Mouse (Mus musculus) adrenal gland, adult 10 weeks (tissue): Measurements from ENCODE around the gene Atp1a3. TPM values are rescaled to one million over a fixed set of nuclear protein-coding genes. Genes with fewer than 3 reads are reported as not detected.

Experiments
- polyA plus RNA-seq: library from polyadenylated mRNA; stranded (reverse); fragments of 350-450 nt; fragmentation: Illumina TruSeq; extraction: RNeasy Lipid Tissue Mini Kit (QIAGEN cat#74804); gene quantifications from one replicate; pipeline ENCODE4 v1.2.3, GENCODE M21; 2014; ENCODE audit warnings: low read depth, low replicate concordance

The Atp1a3 gene
- 3.7 TPM for polyA plus RNA-seq

DNA sequence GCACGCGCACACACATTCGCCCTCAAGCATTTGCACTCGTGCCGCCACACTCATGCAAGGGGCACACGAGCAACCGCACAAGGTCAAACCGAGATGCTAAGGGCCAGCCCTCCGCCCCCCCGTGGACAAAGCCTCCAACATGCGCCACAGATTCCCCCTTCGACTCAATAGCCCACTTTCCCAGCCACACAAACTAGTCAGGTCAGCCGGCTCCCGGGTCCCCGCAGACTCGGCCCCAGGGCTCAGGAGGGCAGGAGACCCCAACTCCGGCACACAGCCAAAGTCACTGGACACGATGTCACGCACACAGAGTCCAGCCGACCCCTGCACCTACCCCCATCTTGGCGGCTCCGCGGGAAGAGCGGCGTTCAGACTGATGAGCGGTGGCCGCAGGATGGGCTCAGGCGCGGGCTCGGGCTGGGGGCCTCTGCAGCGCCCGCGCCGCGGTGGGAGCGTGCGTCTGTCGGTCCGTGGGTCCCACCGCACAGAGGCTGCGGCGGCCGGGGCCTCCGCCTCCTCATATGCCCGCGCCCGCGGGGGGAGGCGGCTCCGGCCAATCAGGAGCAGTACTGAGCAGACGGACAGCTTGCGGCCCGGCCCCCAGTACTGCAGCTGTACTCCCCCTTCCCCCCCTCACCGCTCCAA, at the start of gene Atp1a3:
TSS of gene Atp1a3 (minus strand) at position 538 of the 645 bp plus-strand sequence.

GRCm38 (mm10) chr7:24971972-24972893, 33.5 kb downstream of the Atp1a3 start, which contains the start of gene Rabac1:
Gene Rabac1, minus strand, starts transcription at chr7:24972754.

GRCm38 (mm10) chr7:24944257-24944950, 61.4 kb downstream of the Atp1a3 start, which contains the start of gene Gm4881:
Gene Gm4881, minus strand, starts transcription at chr7:24944494.

Other genes with a start within 250 kb of the Atp1a3 start
- not detected for gene Cd177, start 245.6 kb downstream of the Atp1a3 start, polyA plus RNA-seq
- not detected for gene Ceacam10, start 228.8 kb downstream of the Atp1a3 start, polyA plus RNA-seq
- not detected for gene Gm9844, start 143.7 kb downstream of the Atp1a3 start, polyA plus RNA-seq
- not detected for gene Lypd4, start 136.0 kb downstream of the Atp1a3 start, polyA plus RNA-seq
- not detected for gene Dmrtc2, start 135.9 kb downstream of the Atp1a3 start, polyA plus RNA-seq
- gene Rps19, start 121.6 kb downstream of the Atp1a3 start, polyA plus RNA-seq = 19.2 TPM
- not detected for gene Cd79a, start 108.6 kb downstream of the Atp1a3 start, polyA plus RNA-seq
- gene Arhgef1, start 103.0 kb downstream of the Atp1a3 start, polyA plus RNA-seq = 1.0 TPM
- not detected for gene Gm4881, start 61.5 kb downstream of the Atp1a3 start, polyA plus RNA-seq
- not detected for gene Rabac1, start 33.2 kb downstream of the Atp1a3 start, polyA plus RNA-seq
- gene Grik5, start 66.4 kb upstream of the Atp1a3 start, polyA plus RNA-seq = not detected
- 0.99 TPM for gene Zfp574, start 66.6 kb upstream of the Atp1a3 start, polyA plus RNA-seq
- 0.52 TPM for gene Pou2f2, start 173.8 kb upstream of the Atp1a3 start, polyA plus RNA-seq
- gene Dedd2, start 214.7 kb upstream of the Atp1a3 start, polyA plus RNA-seq = 0.52 TPM
- gene Zfp526, start 215.5 kb upstream of the Atp1a3 start, polyA plus RNA-seq = 1.2 TPM
- gene Gsk3a, start 231.9 kb upstream of the Atp1a3 start, polyA plus RNA-seq = 12.0 TPM
- gene Erf, start 244.8 kb upstream of the Atp1a3 start, polyA plus RNA-seq = 1.0 TPM